Mouse (Mus musculus) R1 (cell line): ENCODE measurements at regions not wholly inside any gene's neighbourhood (a gene's known extent, or its start where the extent isn't known, plus 50 kb on each side); places are given as distances from the start of the nearest gene placed in this dataset.

ENCODE experiments used
- DNase-seq: peaks from one replicate; pipeline ENCODE4 v3.0.0-alpha.2; 2018; ENCODE audit warnings: low read depth, low spot score

GRCm38 (mm10) chr6:26033392-26033791, 224.3 kb upstream of the Pot1a start:
- DNase-seq = no peak

- DNase-seq = no peak
Measured at GRCm38 (mm10) chr6:26015388-26015787, 206.3 kb upstream of the Pot1a start.

GRCm38 (mm10) chr6:25994044-25994443, 185.0 kb upstream of the Pot1a start:
- DNase-seq = no peak

GRCm38 (mm10) chr6:25978171-25978847, 169.3 kb upstream of the Pot1a start:
- DNase-seq = no peak

- DNase-seq = no peak
Measured at GRCm38 (mm10) chr6:25965452-25965851, 156.4 kb upstream of the Pot1a start.

GRCm38 (mm10) chr6:25931148-25931553, 122.1 kb upstream of the Pot1a start:
- DNase-seq = peak; percentile 60

- DNase-seq = no peak
Measured at GRCm38 (mm10) chr6:25917852-25918465, 108.9 kb upstream of the Pot1a start.

GRCm38 (mm10) chr6:25914122-25914521, 105.1 kb upstream of the Pot1a start:
- no peak for DNase-seq

- DNase-seq = no peak
Measured at GRCm38 (mm10) chr6:25899944-25900343, 90.9 kb upstream of the Pot1a start.

- DNase-seq = peak; percentile 6
Measured at GRCm38 (mm10) chr6:25894454-25895250, 85.6 kb upstream of the Pot1a start.

- no peak for DNase-seq
Measured at GRCm38 (mm10) chr6:25867922-25868321, 58.9 kb upstream of the Pot1a start.
